Mouse (Mus musculus): Measurements from ENCODE around the gene Lgals3bp. TPM values are rescaled to one million over a fixed set of nuclear protein-coding genes. Genes with fewer than 3 reads are reported as not detected.

The Lgals3bp gene
- 19.4 TPM for polyA plus RNA-seq (2015; fragmentation: Illumina TruSeq; extraction: RNeasy Lipid Tissue Mini Kit (QIAGEN cat#74804); ENCODE audit: low read depth, low replicate concordance)

GRCm38 (mm10) chr11:118401760-118402280 lies at the start of gene Lgals3bp:
Gene Lgals3bp (minus strand): TSS chr11:118402092.

DNA sequence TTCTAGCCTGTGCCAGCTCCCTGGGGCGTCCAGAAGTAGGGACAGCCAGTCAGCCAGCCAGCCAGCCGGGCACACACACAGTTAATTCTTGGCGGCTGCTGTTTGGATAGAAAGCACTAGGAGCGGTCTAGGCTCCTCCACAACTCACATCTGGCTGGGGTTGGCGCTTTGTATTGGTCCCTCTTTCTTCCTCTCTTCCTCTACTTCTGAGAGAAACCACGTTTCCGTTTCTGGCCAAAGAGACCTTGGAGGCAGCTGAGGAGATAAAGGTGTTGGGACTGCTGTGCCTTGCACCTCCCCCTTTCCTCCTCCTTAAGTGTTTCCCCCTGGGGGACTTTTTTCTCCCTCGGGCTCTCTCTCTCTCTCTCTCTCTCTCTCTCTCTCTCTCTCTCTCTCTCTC lies 26.1 kb upstream of the Lgals3bp start, which contains the start of gene C1qtnf1:
Gene C1qtnf1 (plus strand): TSS at position 218 of the 400 bp plus-strand sequence.

GRCm38 (mm10) chr11:118418834-118419504 lies 17.1 kb upstream of the Lgals3bp start, which contains the start of gene Cant1:
Gene Cant1 (minus strand): TSS chr11:118419086.

GRCm38 (mm10) chr11:118355640-118356039 lies 46.3 kb downstream of the Lgals3bp start, which contains the start of gene Timp2:
Gene Timp2 (minus strand): TSS chr11:118355740.

Other genes with a start within 250 kb of the Lgals3bp start
- 67.5 TPM for gene Cyth1, start 153.5 kb downstream of the Lgals3bp start, polyA plus RNA-seq (2015; fragmentation: Illumina TruSeq; extraction: RNeasy Lipid Tissue Mini Kit (QIAGEN cat#74804); ENCODE audit: low read depth, low replicate concordance)
- gene Usp36, start 111.8 kb downstream of the Lgals3bp start, polyA plus RNA-seq (2015; fragmentation: Illumina TruSeq; extraction: RNeasy Lipid Tissue Mini Kit (QIAGEN cat#74804); ENCODE audit: low read depth, low replicate concordance), result 16.7 TPM
- gene Cep295nl, start 59.6 kb downstream of the Lgals3bp start, polyA plus RNA-seq (2015; fragmentation: Illumina TruSeq; extraction: RNeasy Lipid Tissue Mini Kit (QIAGEN cat#74804); ENCODE audit: low read depth, low replicate concordance), result not detected
- 182 TPM for gene Timp2, start 46.4 kb downstream of the Lgals3bp start, polyA plus RNA-seq (2015; fragmentation: Illumina TruSeq; extraction: RNeasy Lipid Tissue Mini Kit (QIAGEN cat#74804); ENCODE audit: low read depth, low replicate concordance)
- 35.2 TPM for gene Cant1, start 17.0 kb upstream of the Lgals3bp start, polyA plus RNA-seq (2015; fragmentation: Illumina TruSeq; extraction: RNeasy Lipid Tissue Mini Kit (QIAGEN cat#74804); ENCODE audit: low read depth, low replicate concordance)
- 3.7 TPM for gene C1qtnf1, start 26.1 kb upstream of the Lgals3bp start, polyA plus RNA-seq (2015; fragmentation: Illumina TruSeq; extraction: RNeasy Lipid Tissue Mini Kit (QIAGEN cat#74804); ENCODE audit: low read depth, low replicate concordance)
- 8.7 TPM for gene Engase, start 74.7 kb upstream of the Lgals3bp start, polyA plus RNA-seq (2015; fragmentation: Illumina TruSeq; extraction: RNeasy Lipid Tissue Mini Kit (QIAGEN cat#74804); ENCODE audit: low read depth, low replicate concordance)

All from brain, adult 10 weeks (tissue).